Mouse (Mus musculus): Measurements from ENCODE around the gene Sept11. TPM values are rescaled to one million over a fixed set of nuclear protein-coding genes. Genes with fewer than 3 reads are reported as not detected.

The Sept11 gene
- 4.7 and 5.2 TPM in 2 replicates for polyA plus RNA-seq (2012; rRNA removed)

GRCm38 (mm10) chr5:93092857-93093622 is at the start of gene Sept11:
TSS of gene Sept11 (plus strand) at chr5:93093437.

GRCm38 (mm10) chr5:93044584-93045370 is 48.5 kb upstream of the Sept11 start, which contains the start of gene Sowahb:
TSS of gene Sowahb (minus strand) at chr5:93045022.

GRCm38 (mm10) chr5:93206109-93207005 is 113.1 kb downstream of the Sept11 start, which contains the start of the genes Ccni and 2010109A12Rik:
TSS of gene Ccni (minus strand) at chr5:93206495.
TSS of gene 2010109A12Rik (plus strand) at chr5:93206518.

Other genes starting within 250 kb of the Sept11 start
- gene Sowahb, start 48.4 kb upstream of the Sept11 start, polyA plus RNA-seq (2012; rRNA removed), result 2.3 and 2.6 TPM in 2 replicates
- gene Ccni, start 113.1 kb downstream of the Sept11 start, polyA plus RNA-seq (2012; rRNA removed), result 31.3 and 73.1 TPM in 2 replicates
- gene 2010109A12Rik, start 113.1 kb downstream of the Sept11 start, polyA plus RNA-seq (2012; rRNA removed), result not detected in 2 replicates
- 13.5 and 27.1 TPM in 2 replicates for gene Ccng2, start 173.8 kb downstream of the Sept11 start, polyA plus RNA-seq (2012; rRNA removed)

All from stomach, adult 2 months (tissue).